Mouse (Mus musculus) layer of hippocampus, postnatal 25 days (tissue): ENCODE measurements around the gene Frmd7. TPM values are rescaled to one million over a fixed set of nuclear protein-coding genes. Genes with fewer than 3 reads are reported as not detected.

Source experiments
- DNase-seq, 2 experiments: peaks; one replicate each; pipeline ENCODE4 v3.0.0; 2022; ENCODE audit warnings: mixed read lengths in 2 of 2, low spot score in 1 of 2; ENCODE audit errors: extremely low spot score in 1 of 2
- total RNA-seq, 2 experiments: library from RNA; stranded (reverse); gene quantifications; 2 replicates each; pipeline ENCODE4 v1.2.3; 2021

The Frmd7 gene
- total RNA-seq, 2 experiments from 2014 or later = 2.2 to 3.3 TPM

- DNase-seq = no peak
These were observed 68.1 kb downstream of the Frmd7 start for GRCm38 (mm10) chrX:50874246-50875002.

- no peak for DNase-seq
These were observed 77.8 kb downstream of the Frmd7 start for GRCm38 (mm10) chrX:50864734-50865133.

- DNase-seq = no peak
These were observed 78.7 kb downstream of the Frmd7 start for GRCm38 (mm10) chrX:50863771-50864170.

- DNase-seq = no peak
These were observed 91.9 kb downstream of the Frmd7 start for GRCm38 (mm10) chrX:50850428-50851184.

Other genes with a start within 250 kb of the Frmd7 start
- 1 to 10 TPM; 4.7 to 4.9 TPM for gene Stk26, start 101.7 kb downstream of the Frmd7 start, total RNA-seq
- gene Rap2c, start 75.3 kb upstream of the Frmd7 start, total RNA-seq = 10 to 100 TPM; 26.0 to 26.7 TPM